Mouse (Mus musculus) bone marrow macrophage, adult 2 months (primary cell): ENCODE measurements around the gene Tmed5.

Source experiments
- CTCF ChIP-seq: IDR thresholded peaks from 2 replicates; pipeline ENCODE4 v1.5.1; 2012; ENCODE audit warnings: low read depth, mild to moderate bottlenecking, low read length, moderate library complexity
- POLR2A ChIP-seq: IDR thresholded peaks from 2 replicates; pipeline ENCODE4 v1.6.1; 2012; ENCODE audit warnings: mild to moderate bottlenecking, low read depth, low read length, borderline replicate concordance

GRCm38 (mm10) chr5:108065465-108066411 lies 66.7 kb downstream of the Tmed5 start, which contains the start of gene Mtf2:
- TF ChIP-seq POLR2A (peak; percentile 84; the same call in 1 of the 2 replicates), CTCF (0 out of 2 replicates have a peak, but pooled peaks have one; percentile 11)
